Mouse (Mus musculus): ENCODE data around the gene Gm28553.
"Not testable (repeated sequence)": the region's sequence is repeated elsewhere in the genome, so short reads cannot be mapped to it uniquely, and the experiment has no call there.

The Gm28553 gene

GRCm38 (mm10) chrY:48856197-48856596, at the start of gene Gm28553:
TSS of gene Gm28553 (plus strand) at chrY:48856497.
- in situ Hi-C loops (cut with MboI; ENCODE audit: low sequenced_read_pairs) = not testable (repeated sequence)
